Mouse (Mus musculus) liver, adult 2 months (tissue): ENCODE results near the gene Plce1. TPM values are rescaled to one million over a fixed set of nuclear protein-coding genes. Genes with fewer than 3 reads are reported as not detected.

Experiments
- DNase-seq: peaks from one replicate; pipeline ENCODE4 v3.0.0-alpha.2; 2011; ENCODE audit warnings: low read depth, low spot score; ENCODE audit errors: extremely low read depth
- H3K27ac ChIP-seq: fragments of 200-500 bp; replicated peaks from 2 replicates; pipeline ENCODE4 v1.5.1; 2012; ENCODE audit warnings: low read depth, mild to moderate bottlenecking, control low read depth, inconsistent platforms, low read length; ENCODE audit not compliant: insufficient read depth
- H3K27me3 ChIP-seq: fragments of 200-500 bp; 2 replicates; pipeline ENCODE4 v1.6.1; 2012; ENCODE audit warnings: mild to moderate bottlenecking, moderate library complexity, low read length, inconsistent platforms; ENCODE audit not compliant: control insufficient read depth, insufficient read depth
- H3K36me3 ChIP-seq: fragments of 200-500 bp; 2 replicates; pipeline ENCODE4 v1.6.1; 2012; ENCODE audit warnings: low read length, inconsistent platforms; ENCODE audit not compliant: control insufficient read depth, insufficient read depth
- H3K4me1 ChIP-seq: fragments of 200-500 bp; 2 replicates; pipeline ENCODE4 v1.6.1; 2011; ENCODE audit warnings: low read length; ENCODE audit not compliant: control insufficient read depth, insufficient read depth
- H3K4me3 ChIP-seq: fragments of 200-500 bp; 2 replicates; pipeline ENCODE4 v1.5.1; 2011; ENCODE audit warnings: low read depth, mild to moderate bottlenecking, control low read depth, low read length, moderate library complexity; ENCODE audit not compliant: insufficient read depth
- H3K79me2 ChIP-seq: fragments of 200-500 bp; 2 replicates; pipeline ENCODE4 v1.6.1; 2012; ENCODE audit warnings: inconsistent platforms, mild to moderate bottlenecking, low read length, moderate library complexity; ENCODE audit not compliant: control insufficient read depth, insufficient read depth
- H3K9ac ChIP-seq: fragments of 200-500 bp; 2 replicates; pipeline ENCODE4 v1.6.1; 2012; ENCODE audit warnings: low read depth, mild to moderate bottlenecking, control low read depth, inconsistent platforms, low read length
- CTCF ChIP-seq: fragments of 200-500 bp; IDR thresholded peaks from 2 replicates; pipeline ENCODE4 v1.5.1; 2011; ENCODE audit warnings: low read depth, low read length, control low read depth
- POLR2A ChIP-seq: fragments of 200-500 bp; IDR thresholded peaks from 2 replicates; pipeline ENCODE4 v1.6.1; 2011; ENCODE audit warnings: low read length, control low read depth; ENCODE audit not compliant: insufficient read depth; ENCODE audit errors: extremely low read depth
- WGBS: fragments of 180-500 bp; shearing (Covaris S2); methylation state at CpG from one replicate; pipeline ENCODE4 v1.1.7; 2018; 5-methylcytosine and 5-hydroxymethylcytosine counted together
- polyA plus RNA-seq: library from polyadenylated mRNA; depleted of rRNA; stranded (reverse); fragments of >200 nt; gene quantifications from 2 replicates; pipeline ENCODE4 v1.2.3, GENCODE M21; 2012
- total RNA-seq: library from RNA; depleted of rRNA; stranded (reverse); fragments of >200 nt; gene quantifications from 2 replicates; pipeline ENCODE4 v1.2.3, GENCODE M21; 2014

Plce1 gene
- total and polyA plus RNA-seq, 2 experiments, result 1.9 to 8.6 TPM

- 92% methylated on average over 4 of the region's 4 CpGs for WGBS
- Histone ChIP-seq H3K36me3 (no peaks in the 10 kb centered on the region), H3K4me3 (no peak overlapping the region), H3K27me3 (no peaks in the 10 kb centered on the region), H3K9ac (no peak overlapping the region), H3K4me1 (peaks cover 18% of the 10 kb centered on the region), H3K79me2 (no peaks in the 10 kb centered on the region), H3K27ac (no peak overlapping the region)
- no peak for DNase-seq
- no peak for TF ChIP-seq CTCF
- no peak for TF ChIP-seq POLR2A
These were observed 208.0 kb downstream of the Plce1 start for GRCm38 (mm10) chr19:38688741-38689507.

DNA sequence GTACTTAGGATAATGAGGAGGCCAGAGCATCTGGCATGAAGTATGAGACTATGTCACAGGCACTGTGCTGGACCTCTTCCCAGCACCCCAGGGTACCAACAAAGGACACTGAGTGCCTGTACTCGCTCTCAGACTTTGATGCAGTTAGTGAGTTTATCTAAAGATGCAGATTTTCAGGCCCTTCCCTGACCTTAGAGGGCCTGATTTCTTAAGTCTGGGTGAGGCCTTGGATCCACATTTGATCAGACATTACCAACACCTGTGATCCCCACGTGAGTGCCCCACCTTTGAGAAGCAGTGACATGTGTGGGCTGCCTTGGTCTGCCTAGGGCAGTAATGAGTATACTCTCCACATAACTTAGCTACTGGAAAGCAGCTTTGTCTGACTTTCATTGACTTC lies 209.4 kb downstream of the Plce1 start:
- Histone ChIP-seq H3K9ac (no peak overlapping the region), H3K4me3 (no peak overlapping the region), H3K36me3 (no peaks in the 10 kb centered on the region), H3K27ac (no peak overlapping the region), H3K79me2 (no peaks in the 10 kb centered on the region), H3K4me1 (peaks cover 19% of the 10 kb centered on the region), H3K27me3 (no peaks in the 10 kb centered on the region)
- 80% methylated on average over 2 of the region's 2 CpGs for WGBS
- no peak for DNase-seq
- TF ChIP-seq CTCF (no peak), POLR2A (no peak)

- DNase-seq, result no peak
- 92% methylated on average over 6 of the region's 6 CpGs for WGBS
- TF ChIP-seq POLR2A (no peak), CTCF (no peak)
- H3K9ac ChIP-seq, result no peak overlapping the region
- H3K27ac ChIP-seq, result no peak overlapping the region
- H3K36me3 ChIP-seq, result no peaks in the 10 kb centered on the region
- H3K4me1 ChIP-seq, result peaks cover 13% of the 10 kb centered on the region
- H3K79me2 ChIP-seq, result no peaks in the 10 kb centered on the region
- H3K4me3 ChIP-seq, result no peak overlapping the region
- no peaks in the 10 kb centered on the region for H3K27me3 ChIP-seq
These were observed 210.6 kb downstream of the Plce1 start for GRCm38 (mm10) chr19:38691533-38691932.

DNA sequence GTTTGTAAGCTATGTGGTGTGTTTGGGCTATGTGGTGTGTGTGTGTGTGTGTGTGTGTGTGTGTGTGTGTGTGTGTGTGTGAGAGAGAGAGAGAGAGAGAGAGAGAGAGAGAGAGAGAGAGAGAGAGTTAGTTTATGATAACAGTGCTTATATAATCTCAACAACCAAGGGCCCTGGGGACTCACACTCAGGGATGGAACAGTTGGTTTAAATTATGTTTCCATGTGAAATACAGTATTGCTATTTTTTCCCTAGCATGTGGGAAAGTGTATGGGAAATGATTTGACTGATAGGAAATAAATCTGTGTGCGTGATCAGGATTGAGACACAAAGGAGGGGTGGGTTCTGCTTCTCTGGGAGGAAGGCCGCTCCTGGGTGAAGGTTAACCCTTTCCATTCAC lies 212.4 kb downstream of the Plce1 start:
- Histone ChIP-seq H3K27ac (no peak overlapping the region), H3K4me3 (no peak overlapping the region), H3K36me3 (no peaks in the 10 kb centered on the region), H3K4me1 (peaks cover 4% of the 10 kb centered on the region), H3K9ac (no peak overlapping the region), H3K27me3 (no peaks in the 10 kb centered on the region), H3K79me2 (no peaks in the 10 kb centered on the region)
- no peak for DNase-seq
- TF ChIP-seq CTCF (no peak), POLR2A (no peak)
- WGBS, result 58% methylated on average over 2 of the region's 2 CpGs

DNA sequence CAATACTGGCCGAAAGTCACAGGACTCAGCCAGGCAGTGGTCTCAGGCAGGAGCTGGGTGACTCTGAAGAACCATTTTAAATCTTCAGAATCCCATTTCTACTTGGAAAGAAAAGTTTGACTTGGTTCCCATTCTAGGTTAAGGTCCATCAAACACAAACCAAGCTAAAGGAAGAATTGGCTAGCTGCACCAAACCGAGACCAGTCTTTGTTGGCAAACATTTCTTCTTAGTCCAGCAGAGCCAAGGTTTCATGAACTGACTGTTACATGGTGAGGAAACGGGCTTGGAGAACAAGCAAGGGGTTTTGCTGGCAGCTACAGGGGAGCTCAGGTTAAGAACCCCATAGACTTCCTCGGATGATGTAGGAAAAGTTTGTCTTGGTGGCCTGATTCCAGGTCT lies 212.9 kb downstream of the Plce1 start:
- peaks cover 4% of the 10 kb centered on the region for H3K4me1 ChIP-seq
- peak; percentile 73 for DNase-seq
- WGBS, result 42% methylated on average over 4 of the region's 4 CpGs
- H3K9ac ChIP-seq, result no peak overlapping the region
- H3K79me2 ChIP-seq, result no peaks in the 10 kb centered on the region
- H3K4me3 ChIP-seq, result no peak overlapping the region
- no peaks in the 10 kb centered on the region for H3K36me3 ChIP-seq
- H3K27me3 ChIP-seq, result no peaks in the 10 kb centered on the region
- no peak overlapping the region for H3K27ac ChIP-seq
- no peak for TF ChIP-seq POLR2A
- no peak for TF ChIP-seq CTCF

- no peaks in the 10 kb centered on the region for H3K4me1 ChIP-seq
- no peak overlapping the region for H3K4me3 ChIP-seq
- H3K27me3 ChIP-seq, result no peaks in the 10 kb centered on the region
- H3K27ac ChIP-seq, result no peak overlapping the region
- no peak for DNase-seq
- no peak overlapping the region for H3K9ac ChIP-seq
- TF ChIP-seq POLR2A, result no peak
- no peak for TF ChIP-seq CTCF
- 92% methylated on average over 8 of the region's 8 CpGs for WGBS
- H3K79me2 ChIP-seq, result no peaks in the 10 kb centered on the region
- H3K36me3 ChIP-seq, result no peaks in the 10 kb centered on the region
These were observed 220.9 kb downstream of the Plce1 start for GRCm38 (mm10) chr19:38701776-38702175.
